Mouse (Mus musculus): ENCODE results near the gene Arfgef3. TPM values are rescaled to one million over a fixed set of nuclear protein-coding genes. Genes with fewer than 3 reads are reported as not detected.

The Arfgef3 gene
- polyA plus RNA-seq, 1 experiment from 2014 or later = 0.07 TPM

- Histone ChIP-seq H3K4me2 (no peak overlapping the region), H3K36me3 (ENCODE audit: control insufficient read depth, insufficient read depth, low read length) (no peaks in the 10 kb centered on the region), H3K4me1 (replicated peaks; ENCODE audit: control insufficient read depth, insufficient read depth, low read length) (no peaks in the 10 kb centered on the region), H3K27me3 (replicated peaks; ENCODE audit: control insufficient read depth, insufficient read depth, low read length) (no peaks in the 10 kb centered on the region), H3K4me3 (ENCODE audit: low read depth, low read length) (no peak overlapping the region), H3K27ac (ENCODE audit: low read depth, low read length) (no peak overlapping the region), H3K9me3 (ENCODE audit: control insufficient read depth, low read length) (no peaks in the 10 kb centered on the region), H3K9ac (ENCODE audit: low read depth, low read length) (no peak overlapping the region)
- ATAC-seq (replicated peaks; ENCODE audit: low FRiP score) (no peak), DNase-seq (ENCODE audit: low spot score) (no peak)
Measured at GRCm38 (mm10) chr10:18701517-18701916, 42.2 kb downstream of the Arfgef3 start.

- Histone ChIP-seq H3K9me3 (ENCODE audit: control insufficient read depth, low read length) (no peaks in the 10 kb centered on the region), H3K4me1 (replicated peaks; ENCODE audit: control insufficient read depth, insufficient read depth, low read length) (no peaks in the 10 kb centered on the region), H3K4me2 (no peak overlapping the region), H3K27ac (ENCODE audit: low read depth, low read length) (no peak overlapping the region), H3K9ac (ENCODE audit: low read depth, low read length) (no peak overlapping the region), H3K4me3 (ENCODE audit: low read depth, low read length) (no peak overlapping the region), H3K36me3 (ENCODE audit: control insufficient read depth, insufficient read depth, low read length) (no peaks in the 10 kb centered on the region), H3K27me3 (replicated peaks; ENCODE audit: control insufficient read depth, insufficient read depth, low read length) (no peaks in the 10 kb centered on the region)
- no peak for DNase-seq (ENCODE audit: low spot score)
- WGBS = 84% methylated on average over 2 of the region's 2 CpGs
- no peak for ATAC-seq (replicated peaks; ENCODE audit: low FRiP score)
Measured at GRCm38 (mm10) chr10:18700117-18700516, 43.6 kb downstream of the Arfgef3 start.

GRCm38 (mm10) chr10:18699151-18699550 lies 44.6 kb downstream of the Arfgef3 start:
- H3K4me2 ChIP-seq = no peak overlapping the region
- H3K9ac ChIP-seq (ENCODE audit: low read depth, low read length) = no peak overlapping the region
- H3K27ac ChIP-seq (ENCODE audit: low read depth, low read length) = no peak overlapping the region
- ATAC-seq (replicated peaks; ENCODE audit: low FRiP score) = no peak
- H3K9me3 ChIP-seq (ENCODE audit: control insufficient read depth, low read length) = no peaks in the 10 kb centered on the region
- DNase-seq (ENCODE audit: low spot score) = no peak
- no peaks in the 10 kb centered on the region for H3K4me1 ChIP-seq (replicated peaks; ENCODE audit: control insufficient read depth, insufficient read depth, low read length)
- no peaks in the 10 kb centered on the region for H3K27me3 ChIP-seq (replicated peaks; ENCODE audit: control insufficient read depth, insufficient read depth, low read length)
- no peak overlapping the region for H3K4me3 ChIP-seq (ENCODE audit: low read depth, low read length)
- 82% methylated on average over 2 of the region's 2 CpGs for WGBS
- H3K36me3 ChIP-seq (ENCODE audit: control insufficient read depth, insufficient read depth, low read length) = no peaks in the 10 kb centered on the region

- H3K9ac ChIP-seq (ENCODE audit: low read depth, low read length) = no peak overlapping the region
- no peak overlapping the region for H3K4me2 ChIP-seq
- H3K4me3 ChIP-seq (ENCODE audit: low read depth, low read length) = no peak overlapping the region
- no peaks in the 10 kb centered on the region for H3K9me3 ChIP-seq (ENCODE audit: control insufficient read depth, low read length)
- WGBS = 69% methylated on average over 6 of the region's 6 CpGs
- ATAC-seq (replicated peaks; ENCODE audit: low FRiP score) (no peak), DNase-seq (ENCODE audit: low spot score) (no peak)
- no peaks in the 10 kb centered on the region for H3K4me1 ChIP-seq (replicated peaks; ENCODE audit: control insufficient read depth, insufficient read depth, low read length)
- no peaks in the 10 kb centered on the region for H3K27me3 ChIP-seq (replicated peaks; ENCODE audit: control insufficient read depth, insufficient read depth, low read length)
- no peak overlapping the region for H3K27ac ChIP-seq (ENCODE audit: low read depth, low read length)
- no peaks in the 10 kb centered on the region for H3K36me3 ChIP-seq (ENCODE audit: control insufficient read depth, insufficient read depth, low read length)
Measured at GRCm38 (mm10) chr10:18696461-18696860, 47.3 kb downstream of the Arfgef3 start.

GRCm38 (mm10) chr10:18688234-18688633 lies 55.5 kb downstream of the Arfgef3 start:
- DNase-seq (ENCODE audit: low spot score) (no peak), ATAC-seq (replicated peaks; ENCODE audit: low FRiP score) (no peak)
- Histone ChIP-seq H3K9me3 (ENCODE audit: control insufficient read depth, low read length) (no peaks in the 10 kb centered on the region), H3K4me1 (replicated peaks; ENCODE audit: control insufficient read depth, insufficient read depth, low read length) (no peaks in the 10 kb centered on the region), H3K36me3 (ENCODE audit: control insufficient read depth, insufficient read depth, low read length) (no peaks in the 10 kb centered on the region), H3K4me2 (no peak overlapping the region), H3K4me3 (ENCODE audit: low read depth, low read length) (no peak overlapping the region), H3K9ac (ENCODE audit: low read depth, low read length) (no peak overlapping the region), H3K27ac (ENCODE audit: low read depth, low read length) (no peak overlapping the region), H3K27me3 (replicated peaks; ENCODE audit: control insufficient read depth, insufficient read depth, low read length) (no peaks in the 10 kb centered on the region)
- WGBS = 69% methylated on average over 2 of the region's 2 CpGs

- no peaks in the 10 kb centered on the region for H3K36me3 ChIP-seq (ENCODE audit: control insufficient read depth, insufficient read depth, low read length)
- no peak overlapping the region for H3K9ac ChIP-seq (ENCODE audit: low read depth, low read length)
- no peak overlapping the region for H3K4me2 ChIP-seq
- H3K9me3 ChIP-seq (ENCODE audit: control insufficient read depth, low read length) = no peaks in the 10 kb centered on the region
- WGBS = 88% methylated on average over 2 of the region's 2 CpGs
- H3K4me1 ChIP-seq (replicated peaks; ENCODE audit: control insufficient read depth, insufficient read depth, low read length) = no peaks in the 10 kb centered on the region
- no peak overlapping the region for H3K4me3 ChIP-seq (ENCODE audit: low read depth, low read length)
- ATAC-seq (replicated peaks; ENCODE audit: low FRiP score) (no peak), DNase-seq (ENCODE audit: low spot score) (no peak)
- H3K27ac ChIP-seq (ENCODE audit: low read depth, low read length) = no peak overlapping the region
- H3K27me3 ChIP-seq (replicated peaks; ENCODE audit: control insufficient read depth, insufficient read depth, low read length) = no peaks in the 10 kb centered on the region
Measured at GRCm38 (mm10) chr10:18681385-18681954, 62.3 kb downstream of the Arfgef3 start.

GRCm38 (mm10) chr10:18680661-18681384 lies 62.9 kb downstream of the Arfgef3 start:
- Histone ChIP-seq H3K4me3 (ENCODE audit: low read depth, low read length) (no peak overlapping the region), H3K9ac (ENCODE audit: low read depth, low read length) (no peak overlapping the region), H3K4me2 (peak overlapping the region; percentile 21; the same call in 1 of the 2 replicates), H3K27me3 (replicated peaks; ENCODE audit: control insufficient read depth, insufficient read depth, low read length) (no peaks in the 10 kb centered on the region), H3K36me3 (ENCODE audit: control insufficient read depth, insufficient read depth, low read length) (no peaks in the 10 kb centered on the region), H3K4me1 (replicated peaks; ENCODE audit: control insufficient read depth, insufficient read depth, low read length) (no peaks in the 10 kb centered on the region), H3K9me3 (ENCODE audit: control insufficient read depth, low read length) (no peaks in the 10 kb centered on the region), H3K27ac (ENCODE audit: low read depth, low read length) (no peak overlapping the region)
- ATAC-seq (replicated peaks; ENCODE audit: low FRiP score) (no peak), DNase-seq (ENCODE audit: low spot score) (no peak)
- 61% methylated on average over 3 of the region's 3 CpGs for WGBS

- 70% methylated on average over 4 of the region's 4 CpGs for WGBS
- ATAC-seq (replicated peaks; ENCODE audit: low FRiP score) = no peak
Measured at GRCm38 (mm10) chr10:18678836-18679235, 64.9 kb downstream of the Arfgef3 start.

GRCm38 (mm10) chr10:18664794-18665193 lies 79.0 kb downstream of the Arfgef3 start:
- Histone ChIP-seq H3K9ac (ENCODE audit: low read depth, low read length) (no peak overlapping the region), H3K27me3 (replicated peaks; ENCODE audit: control insufficient read depth, insufficient read depth, low read length) (no peaks in the 10 kb centered on the region), H3K9me3 (ENCODE audit: control insufficient read depth, low read length) (0 out of 2 replicates have a peak, but pooled peaks cover 2% of the 10 kb centered on the region), H3K27ac (ENCODE audit: low read depth, low read length) (no peak overlapping the region), H3K4me2 (no peak overlapping the region), H3K4me3 (ENCODE audit: low read depth, low read length) (no peak overlapping the region), H3K4me1 (replicated peaks; ENCODE audit: control insufficient read depth, insufficient read depth, low read length) (no peaks in the 10 kb centered on the region), H3K36me3 (ENCODE audit: control insufficient read depth, insufficient read depth, low read length) (no peaks in the 10 kb centered on the region)
- ATAC-seq (replicated peaks; ENCODE audit: low FRiP score) (no peak), DNase-seq (ENCODE audit: low spot score) (no peak)
- WGBS = 89% methylated on average over 11 of the region's 11 CpGs

More at GRCm38 (mm10) chr10:18678836-18679235, 64.9 kb downstream of the Arfgef3 start:
- Histone ChIP-seq H3K9ac (ENCODE audit: low read depth, low read length) (no peak overlapping the region), H3K36me3 (ENCODE audit: control insufficient read depth, insufficient read depth, low read length) (no peaks in the 10 kb centered on the region), H3K4me2 (no peak overlapping the region), H3K27me3 (replicated peaks; ENCODE audit: control insufficient read depth, insufficient read depth, low read length) (no peaks in the 10 kb centered on the region), H3K4me3 (ENCODE audit: low read depth, low read length) (no peak overlapping the region), H3K9me3 (ENCODE audit: control insufficient read depth, low read length) (no peaks in the 10 kb centered on the region), H3K27ac (ENCODE audit: low read depth, low read length) (no peak overlapping the region), H3K4me1 (replicated peaks; ENCODE audit: control insufficient read depth, insufficient read depth, low read length) (no peaks in the 10 kb centered on the region)
- DNase-seq (ENCODE audit: low spot score) = no peak

Measured in liver, embryonic 11.5 days (tissue).